Mouse (Mus musculus) gastrocnemius, postnatal 36 days (tissue): ENCODE results near the gene Usp39. TPM values are rescaled to one million over a fixed set of nuclear protein-coding genes. Genes with fewer than 3 reads are reported as not detected.

Source experiments
- DNase-seq, 2 experiments: peaks; one replicate each; pipeline ENCODE4 v3.0.0; 2022
- intact Hi-C: fragments of 180-260 bp; cut with DNase I; formaldehyde crosslinking; loops from one replicate; pipeline ENCODE4 v1.15.1; 2025
- total RNA-seq, 2 experiments: library from RNA; stranded (reverse); gene quantifications; 2 replicates each; pipeline ENCODE4 v1.2.3; 2021

Usp39 gene
- total RNA-seq, 2 experiments from 2014 or later: 18.1 to 18.2 TPM

GRCm38 (mm10) chr6:72355066-72355911 is 10.3 kb upstream of the Usp39 start, which contains the start of gene Tmem150a:
TSS of gene Tmem150a (plus strand) at chr6:72355447.
- DNase-seq: peak; percentile 81 to 90
- intact Hi-C loops: no loop called here

DNA sequence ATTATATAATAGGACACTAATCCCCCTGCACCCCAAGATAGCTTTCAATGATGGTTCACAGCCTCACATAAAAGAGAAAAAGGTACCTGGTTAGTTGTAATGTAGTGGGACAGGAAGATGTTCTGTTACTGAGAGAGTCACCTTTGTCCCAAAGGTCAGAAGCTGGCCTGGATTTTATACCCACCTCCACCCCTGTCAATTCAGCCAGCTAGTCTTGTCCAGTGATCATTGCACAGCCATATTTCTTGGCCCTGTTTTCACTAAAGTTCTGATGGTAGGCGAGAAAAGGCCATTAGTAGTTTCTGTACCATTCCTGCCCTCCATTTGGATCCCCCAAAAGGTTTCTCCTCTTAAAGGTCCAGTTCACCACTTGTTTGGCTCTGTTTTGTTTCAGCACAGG is 9.0 kb upstream of the Usp39 start:
- no peak for DNase-seq
- intact Hi-C loops: no loop called here

DNA sequence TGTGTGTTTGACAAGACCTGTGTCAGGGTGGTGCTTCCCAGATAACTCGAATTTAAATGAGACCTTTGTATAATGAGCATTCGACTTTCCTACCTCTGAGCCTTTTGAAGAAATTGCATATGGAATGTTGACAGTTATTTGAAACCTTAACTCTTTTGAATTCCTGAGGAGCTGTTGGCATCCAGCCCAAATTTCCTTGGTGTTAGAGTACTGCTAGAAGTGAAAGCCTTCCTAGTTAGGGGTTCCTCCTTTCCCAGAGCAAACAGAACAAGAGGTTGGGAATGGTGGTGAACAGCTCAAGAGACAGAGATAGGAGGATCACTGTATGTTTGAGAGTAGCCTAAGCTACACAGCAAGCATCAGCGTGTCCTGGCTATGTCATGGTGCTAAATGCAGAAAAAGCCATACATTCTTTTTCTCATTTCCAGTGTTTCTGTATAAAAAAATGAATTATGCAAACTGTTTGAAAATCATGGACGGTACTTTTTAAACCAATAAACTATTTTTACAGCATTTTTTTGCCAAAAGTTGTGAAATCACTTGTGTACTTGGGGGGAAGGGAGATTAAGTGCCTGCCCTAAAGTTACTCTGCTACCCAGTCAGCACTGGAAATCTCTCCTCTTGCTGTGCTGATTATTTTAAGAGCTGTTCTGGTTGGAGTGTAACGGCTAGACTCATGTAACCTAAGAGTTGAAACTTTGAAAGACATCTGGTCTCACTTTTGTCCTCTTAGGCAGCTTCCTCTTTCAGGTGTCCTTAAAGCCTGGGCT is 7.8 kb upstream of the Usp39 start:
- no peak for DNase-seq
- intact Hi-C loops: no loop called here

GRCm38 (mm10) chr6:72350214-72350613 is 5.2 kb upstream of the Usp39 start:
- no peak for DNase-seq
- intact Hi-C loops: no loop called here

GRCm38 (mm10) chr6:72348411-72348810 is 3.4 kb upstream of the Usp39 start:
- intact Hi-C loops: no loop called here

DNA sequence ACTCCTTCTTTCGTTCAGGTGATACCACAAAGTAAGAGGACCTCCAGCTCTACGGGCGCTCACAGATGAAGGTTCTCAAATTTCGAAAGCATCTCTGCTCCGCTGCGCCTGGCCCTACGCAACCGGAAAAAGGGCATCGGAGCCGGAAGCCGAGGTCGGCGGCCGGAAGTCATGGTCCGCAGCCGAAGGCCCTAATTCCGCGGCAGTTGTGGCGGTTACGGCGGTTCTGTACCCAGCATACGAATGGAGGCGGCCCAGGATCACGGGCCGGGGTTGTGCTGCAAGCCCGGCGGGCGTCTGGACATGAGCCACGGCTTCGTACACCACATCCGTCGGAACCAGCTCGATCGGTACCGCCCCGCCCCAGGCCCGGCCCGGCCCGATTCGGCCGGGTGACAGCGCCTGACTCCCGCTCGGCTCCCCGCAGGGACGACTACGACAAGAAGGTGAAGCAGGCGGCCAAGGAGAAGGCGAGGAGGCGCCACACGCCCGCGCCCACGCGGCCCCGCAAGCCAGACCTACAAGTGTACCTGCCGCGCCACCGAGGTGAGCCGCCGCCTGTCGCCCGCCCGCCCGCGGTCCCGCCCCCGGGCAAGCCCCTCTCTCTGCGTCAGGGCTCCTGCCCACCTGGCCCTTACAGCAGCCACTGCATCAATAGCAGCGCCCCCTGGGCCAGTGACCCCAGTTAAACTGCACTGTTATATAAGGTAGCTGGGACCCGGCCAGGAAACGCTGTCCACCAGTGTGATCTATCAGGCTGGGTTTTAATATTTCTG is 2.4 kb upstream of the Usp39 start, which contains the start of gene 0610030E20Rik:
Gene 0610030E20Rik, plus strand, starts transcription at position 152 of the 776 bp plus-strand sequence.
- peak; percentile 70 for DNase-seq
- intact Hi-C loops: no loop called here

More at GRCm38 (mm10) chr6:72348411-72348810, 3.4 kb upstream of the Usp39 start:
- DNase-seq: no peak

GRCm38 (mm10) chr6:72346261-72346660 is 1.3 kb upstream of the Usp39 start:
- intact Hi-C loops: no loop called here
- no peak for DNase-seq

GRCm38 (mm10) chr6:72345633-72346032 is 649 bp upstream of the Usp39 start:
- DNase-seq: no peak
- intact Hi-C loops: no loop called here

GRCm38 (mm10) chr6:72344396-72345073 is 449 bp downstream of the Usp39 start:
- intact Hi-C loops: no loop called here
- DNase-seq: no peak

DNA sequence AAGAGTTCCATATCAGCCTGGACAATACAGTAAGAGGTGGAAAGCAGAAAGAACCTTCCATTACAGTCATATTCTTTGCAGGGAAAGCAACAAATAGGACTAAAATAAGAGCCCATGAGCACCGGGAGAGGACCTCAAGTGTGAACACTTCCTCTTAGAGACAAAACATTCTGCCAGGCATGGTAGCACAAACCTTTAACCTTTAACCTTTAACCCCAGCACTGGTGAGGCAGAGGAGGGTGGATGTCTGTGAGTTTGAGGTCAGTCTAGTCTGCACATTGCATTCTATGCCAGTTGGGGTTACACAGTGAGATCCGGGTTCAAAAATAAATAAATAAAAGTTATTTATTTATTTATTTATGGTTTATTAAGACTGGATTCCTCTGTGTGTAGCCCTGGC is 4.5 kb downstream of the Usp39 start:
- intact Hi-C loops: no loop called here
- no peak for DNase-seq

DNA sequence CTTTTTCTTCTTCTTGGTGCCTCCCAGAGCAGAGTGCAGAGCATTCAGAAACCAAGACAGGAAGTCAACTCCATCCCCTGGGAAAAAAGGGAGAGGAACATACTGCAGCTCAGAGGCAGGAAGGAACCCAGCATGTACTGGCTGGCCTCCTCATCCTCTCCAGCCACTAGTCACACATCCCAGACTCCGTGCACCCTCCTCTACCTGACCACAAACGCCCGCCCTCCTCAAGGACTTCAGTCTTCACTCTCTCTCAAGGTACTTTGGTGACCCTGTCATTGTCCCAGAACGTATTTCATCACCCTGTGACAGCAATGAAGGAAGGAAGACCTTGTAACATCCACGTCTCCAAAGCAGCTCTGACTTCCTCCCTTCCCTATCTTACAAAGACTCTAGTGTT is 11.9 kb downstream of the Usp39 start:
- no peak for DNase-seq
- intact Hi-C loops: no loop called here

DNA sequence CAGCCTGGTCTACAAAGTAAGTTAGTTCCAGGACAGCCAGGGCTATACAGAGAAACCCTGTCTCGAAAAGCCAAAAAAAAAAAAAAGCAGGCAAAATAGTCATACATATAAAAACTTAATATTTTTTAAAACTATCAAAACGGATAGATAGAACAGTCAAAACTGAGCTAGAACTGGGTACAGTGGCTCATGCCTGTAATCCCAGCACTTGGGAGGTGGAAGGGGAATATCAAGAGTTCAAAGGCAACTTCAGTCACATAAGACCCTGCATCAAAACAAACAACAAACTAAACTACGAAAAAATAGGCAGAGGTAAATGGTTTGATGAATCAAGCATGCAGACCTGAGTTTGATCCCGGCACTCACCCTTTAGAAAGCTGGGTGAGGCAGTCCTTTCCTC is 14.9 kb downstream of the Usp39 start:
- no peak for DNase-seq
- intact Hi-C loops: no loop called here

DNA sequence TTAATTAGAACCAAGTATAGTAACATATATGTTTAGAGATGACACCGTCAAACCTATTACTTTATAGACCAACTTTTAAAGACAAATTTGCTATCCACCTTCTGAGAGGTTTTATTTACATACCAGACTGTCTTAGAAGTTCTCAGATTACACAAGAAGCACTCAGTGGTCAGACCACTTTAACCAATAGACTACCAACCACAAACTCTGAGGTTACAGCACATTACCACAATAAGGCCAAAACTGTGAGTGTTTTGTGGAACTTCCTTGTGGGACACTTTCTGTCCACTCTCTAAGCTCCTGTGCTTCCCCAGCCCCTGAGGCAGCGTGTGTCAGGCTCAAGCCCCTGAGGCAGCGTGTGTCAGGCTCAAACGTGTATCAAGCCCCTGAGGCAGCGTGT is 16.0 kb downstream of the Usp39 start:
- DNase-seq: no peak
- intact Hi-C loops: no loop called here

- intact Hi-C loops: no loop called here
- no peak for DNase-seq
Observed at GRCm38 (mm10) chr6:72326274-72326673, 18.7 kb downstream of the Usp39 start.

DNA sequence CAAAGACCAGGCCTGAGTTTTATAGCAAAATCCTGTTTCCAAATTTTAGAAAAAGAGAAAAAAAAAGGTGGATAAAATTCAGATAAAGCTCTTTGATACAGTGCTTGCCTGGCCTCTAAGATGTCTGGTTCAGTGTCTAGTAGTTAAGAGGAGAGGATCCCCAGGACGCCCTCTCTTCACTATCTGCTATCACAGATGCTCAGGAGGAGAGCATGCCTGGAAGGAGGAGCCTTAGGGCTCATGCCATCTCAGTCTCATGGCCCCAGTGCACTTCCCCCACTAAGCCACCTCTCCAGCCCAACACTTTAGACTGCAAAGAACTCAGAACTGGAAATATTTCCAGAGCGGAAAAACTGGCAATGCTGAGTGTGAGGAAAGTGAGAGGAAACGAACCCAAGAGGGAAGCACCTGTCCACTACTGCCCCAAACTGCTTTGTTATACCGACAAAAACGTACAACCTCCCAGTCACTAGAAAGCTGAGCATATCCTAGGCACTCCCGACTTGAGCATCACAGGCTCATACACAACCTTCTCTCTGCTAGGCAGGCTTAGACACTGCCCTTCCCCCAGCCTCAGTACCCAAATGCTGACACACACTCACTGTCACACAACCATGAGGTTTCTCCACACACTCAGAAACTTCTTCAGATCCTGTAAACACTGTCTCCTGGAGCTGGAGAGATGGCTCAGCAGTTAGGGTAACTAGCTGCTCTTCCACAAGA is 21.0 kb downstream of the Usp39 start:
- intact Hi-C loops: no loop called here
- no peak for DNase-seq

GRCm38 (mm10) chr6:72322936-72323335 is 22.0 kb downstream of the Usp39 start:
- no peak for DNase-seq
- intact Hi-C loops: no loop called here

- peak in 1 of 2 experiments; percentile 26 for DNase-seq
- intact Hi-C loops: loop anchor here (2.0 kb wide), 1 partner anchor 34 kb away; no protein-coding TSS in a partner anchor
Observed at GRCm38 (mm10) chr6:72319019-72319418, 26.0 kb downstream of the Usp39 start.

DNA sequence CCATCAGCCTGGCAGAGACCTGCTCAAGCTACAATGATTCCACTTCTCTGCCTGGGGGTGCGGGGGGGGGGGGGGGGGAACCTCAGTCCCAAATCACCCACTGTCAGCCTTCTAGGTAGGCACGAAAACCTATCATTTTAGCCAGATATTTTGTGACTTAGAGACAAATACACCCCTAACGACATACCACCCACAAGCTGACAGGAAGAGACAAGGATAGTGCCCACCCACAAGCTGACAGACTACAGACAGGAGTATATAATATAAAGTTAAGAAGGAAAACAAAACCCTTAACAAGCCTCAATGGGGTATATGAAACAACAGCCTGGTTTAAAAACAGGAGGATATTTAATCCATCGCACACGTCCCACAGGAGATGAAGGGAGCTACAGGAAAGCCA is 26.5 kb downstream of the Usp39 start:
- intact Hi-C loops: loop anchor here (2.0 kb wide), 1 partner anchor 34 kb away; no protein-coding TSS in a partner anchor
- no peak for DNase-seq

DNA sequence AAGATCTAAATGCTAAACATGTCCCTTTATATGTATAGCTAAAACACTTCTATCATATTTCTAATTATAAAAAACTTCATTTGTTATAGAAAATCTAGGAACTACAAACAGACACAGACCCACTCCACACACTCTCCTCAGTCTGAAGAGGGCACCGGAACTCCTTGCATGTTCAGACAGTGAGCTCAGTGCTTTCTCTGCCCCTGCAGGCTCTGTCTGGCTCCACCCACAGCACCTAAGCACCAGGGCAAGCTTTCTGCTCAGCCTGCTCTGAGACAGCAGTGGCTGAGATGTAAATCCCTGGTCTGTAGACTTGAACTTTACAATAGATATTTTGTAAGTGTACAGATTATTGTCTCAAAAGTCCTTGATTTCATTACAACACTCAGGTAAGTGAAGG is 28.9 kb downstream of the Usp39 start:
- intact Hi-C loops: no loop called here
- DNase-seq: no peak
